Mouse (Mus musculus): ENCODE results near the gene Rabgap1l. TPM values are rescaled to one million over a fixed set of nuclear protein-coding genes. Genes with fewer than 3 reads are reported as not detected.

Rabgap1l gene
- total and polyA plus RNA-seq, 3 experiments = 19.0 to 68.4 (median 67.6) TPM

GRCm38 (mm10) chr1:160245954-160246353, 547.1 kb downstream of the Rabgap1l start:
- TF ChIP-seq CTCF (IDR thresholded peaks at IDR 0.05) = no peak
- TF ChIP-seq POLR2A (IDR thresholded peaks at IDR 0.05; ENCODE audit: insufficient read depth, low read depth, low read length) = no peak
- TF ChIP-seq EP300 (IDR thresholded peaks at IDR 0.05; ENCODE audit: insufficient read depth, low read depth, low read length) = no peak
- Histone ChIP-seq H3K27me3 (ENCODE audit: control insufficient read depth, insufficient read depth, low read length) (no peaks in the 10 kb centered on the region), H3K4me1 (ENCODE audit: control insufficient read depth, insufficient read depth, low read length) (peaks cover 4% of the 10 kb centered on the region), H3K27ac (no peak overlapping the region), H3K79me2 (replicated peaks; ENCODE audit: control insufficient read depth, insufficient read depth, low read length) (no peaks in the 10 kb centered on the region; the same call in 1 of the 2 replicates), H3K36me3 (ENCODE audit: control insufficient read depth, insufficient read depth, low read length) (peaks cover 3% of the 10 kb centered on the region), H3K4me3 (no peak overlapping the region), H3K9ac (ENCODE audit: low read depth, low read length) (no peak overlapping the region)
- intact Hi-C loops (cut with DNase I) = no loop called here
- 43% methylated on average over 2 of the region's 2 CpGs for WGBS
- no peak for DNase-seq

GRCm38 (mm10) chr1:160244689-160245088, 548.3 kb downstream of the Rabgap1l start:
- H3K27ac ChIP-seq = no peak overlapping the region
- H3K79me2 ChIP-seq (replicated peaks; ENCODE audit: control insufficient read depth, insufficient read depth, low read length) = no peaks in the 10 kb centered on the region
- TF ChIP-seq EP300 (IDR thresholded peaks at IDR 0.05; ENCODE audit: insufficient read depth, low read depth, low read length) = no peak
- no peak for TF ChIP-seq POLR2A (IDR thresholded peaks at IDR 0.05; ENCODE audit: insufficient read depth, low read depth, low read length)
- TF ChIP-seq CTCF (IDR thresholded peaks at IDR 0.05) = no peak
- H3K9ac ChIP-seq (ENCODE audit: low read depth, low read length) = no peak overlapping the region
- DNase-seq = no peak
- no peak overlapping the region for H3K4me3 ChIP-seq
- 92% methylated on average over 5 of the region's 5 CpGs for WGBS
- H3K4me1 ChIP-seq (ENCODE audit: control insufficient read depth, insufficient read depth, low read length) = peaks cover 2% of the 10 kb centered on the region
- intact Hi-C loops (cut with DNase I) = no loop called here
- peaks cover 3% of the 10 kb centered on the region for H3K36me3 ChIP-seq (ENCODE audit: control insufficient read depth, insufficient read depth, low read length)
- H3K27me3 ChIP-seq (ENCODE audit: control insufficient read depth, insufficient read depth, low read length) = no peaks in the 10 kb centered on the region

DNA sequence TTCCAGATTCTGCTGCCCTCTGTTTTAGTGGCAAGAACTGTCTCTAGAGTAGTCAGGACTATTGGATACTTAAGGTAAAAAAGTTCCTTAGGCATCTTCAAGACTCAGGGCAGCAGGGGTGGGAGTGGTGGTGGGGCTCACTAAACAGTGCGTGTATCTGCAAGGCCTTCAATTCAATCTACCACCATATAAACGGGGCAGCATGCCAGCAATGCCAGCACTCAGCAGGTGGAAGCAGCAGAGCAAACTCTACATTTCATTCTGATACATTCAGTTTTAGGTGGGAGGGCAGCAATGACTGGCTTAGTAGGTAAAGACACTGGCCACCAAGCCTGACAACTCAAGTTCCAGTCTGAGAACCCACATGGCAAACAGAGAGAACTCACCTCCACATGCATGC, 552.9 kb downstream of the Rabgap1l start:
- H3K9ac ChIP-seq (ENCODE audit: low read depth, low read length) = no peak overlapping the region
- TF ChIP-seq POLR2A (IDR thresholded peaks at IDR 0.05; ENCODE audit: insufficient read depth, low read depth, low read length) (no peak), EP300 (IDR thresholded peaks at IDR 0.05; ENCODE audit: insufficient read depth, low read depth, low read length) (no peak), CTCF (IDR thresholded peaks at IDR 0.05) (no peak)
- H3K36me3 ChIP-seq (ENCODE audit: control insufficient read depth, insufficient read depth, low read length) = no peaks in the 10 kb centered on the region
- H3K27me3 ChIP-seq (ENCODE audit: control insufficient read depth, insufficient read depth, low read length) = no peaks in the 10 kb centered on the region
- 100% methylated on average over 2 of the region's 2 CpGs for WGBS
- no peak overlapping the region for H3K27ac ChIP-seq
- H3K79me2 ChIP-seq (replicated peaks; ENCODE audit: control insufficient read depth, insufficient read depth, low read length) = no peaks in the 10 kb centered on the region
- no peak for DNase-seq
- intact Hi-C loops (cut with DNase I) = no loop called here
- H3K4me3 ChIP-seq = no peak overlapping the region
- H3K4me1 ChIP-seq (ENCODE audit: control insufficient read depth, insufficient read depth, low read length) = no peaks in the 10 kb centered on the region

GRCm38 (mm10) chr1:160238852-160239443, 554.1 kb downstream of the Rabgap1l start:
- WGBS = 97% methylated on average over 1 of the region's 1 CpGs
- Histone ChIP-seq H3K27ac (no peak overlapping the region), H3K36me3 (ENCODE audit: control insufficient read depth, insufficient read depth, low read length) (no peaks in the 10 kb centered on the region), H3K4me1 (ENCODE audit: control insufficient read depth, insufficient read depth, low read length) (no peaks in the 10 kb centered on the region), H3K4me3 (no peak overlapping the region), H3K27me3 (ENCODE audit: control insufficient read depth, insufficient read depth, low read length) (no peaks in the 10 kb centered on the region), H3K79me2 (replicated peaks; ENCODE audit: control insufficient read depth, insufficient read depth, low read length) (no peaks in the 10 kb centered on the region), H3K9ac (ENCODE audit: low read depth, low read length) (no peak overlapping the region)
- no peak for DNase-seq
- TF ChIP-seq CTCF (IDR thresholded peaks at IDR 0.05) (no peak), POLR2A (IDR thresholded peaks at IDR 0.05; ENCODE audit: insufficient read depth, low read depth, low read length) (no peak), EP300 (IDR thresholded peaks at IDR 0.05; ENCODE audit: insufficient read depth, low read depth, low read length) (no peak)
- intact Hi-C loops (cut with DNase I) = no loop called here

DNA sequence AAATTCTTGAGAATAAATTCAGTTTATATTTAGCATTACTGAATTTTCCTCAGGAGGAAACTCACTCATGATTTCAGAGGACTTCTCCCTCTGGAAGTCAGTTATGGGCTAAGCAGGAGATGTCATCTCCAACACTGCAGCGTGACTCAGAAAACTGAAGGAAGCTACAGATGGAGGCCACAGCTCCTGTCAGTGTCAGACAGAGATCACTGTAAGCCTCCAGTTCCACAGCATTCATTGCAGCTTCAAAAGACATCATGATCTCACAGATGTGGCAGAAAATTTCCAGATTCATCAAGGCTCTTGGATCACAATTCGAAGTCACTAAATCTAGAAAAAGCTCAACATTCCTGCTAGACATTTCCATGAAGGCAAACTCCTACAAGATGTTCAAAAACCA, 555.0 kb downstream of the Rabgap1l start:
- WGBS = 93% methylated on average over 2 of the region's 2 CpGs
- H3K4me3 ChIP-seq = no peak overlapping the region
- intact Hi-C loops (cut with DNase I) = no loop called here
- no peaks in the 10 kb centered on the region for H3K27me3 ChIP-seq (ENCODE audit: control insufficient read depth, insufficient read depth, low read length)
- H3K9ac ChIP-seq (ENCODE audit: low read depth, low read length) = no peak overlapping the region
- H3K36me3 ChIP-seq (ENCODE audit: control insufficient read depth, insufficient read depth, low read length) = no peaks in the 10 kb centered on the region
- no peaks in the 10 kb centered on the region for H3K79me2 ChIP-seq (replicated peaks; ENCODE audit: control insufficient read depth, insufficient read depth, low read length)
- no peaks in the 10 kb centered on the region for H3K4me1 ChIP-seq (ENCODE audit: control insufficient read depth, insufficient read depth, low read length)
- DNase-seq = no peak
- TF ChIP-seq CTCF (IDR thresholded peaks at IDR 0.05) (no peak), POLR2A (IDR thresholded peaks at IDR 0.05; ENCODE audit: insufficient read depth, low read depth, low read length) (no peak), EP300 (IDR thresholded peaks at IDR 0.05; ENCODE audit: insufficient read depth, low read depth, low read length) (no peak)
- no peak overlapping the region for H3K27ac ChIP-seq

GRCm38 (mm10) chr1:160233921-160234320, 559.1 kb downstream of the Rabgap1l start:
- Histone ChIP-seq H3K9ac (ENCODE audit: low read depth, low read length) (no peak overlapping the region), H3K27ac (no peak overlapping the region), H3K27me3 (ENCODE audit: control insufficient read depth, insufficient read depth, low read length) (no peaks in the 10 kb centered on the region), H3K36me3 (ENCODE audit: control insufficient read depth, insufficient read depth, low read length) (no peaks in the 10 kb centered on the region), H3K4me1 (ENCODE audit: control insufficient read depth, insufficient read depth, low read length) (no peaks in the 10 kb centered on the region), H3K4me3 (no peak overlapping the region), H3K79me2 (replicated peaks; ENCODE audit: control insufficient read depth, insufficient read depth, low read length) (no peaks in the 10 kb centered on the region)
- TF ChIP-seq CTCF (IDR thresholded peaks at IDR 0.05) = no peak
- TF ChIP-seq POLR2A (IDR thresholded peaks at IDR 0.05; ENCODE audit: insufficient read depth, low read depth, low read length) = no peak
- no peak for TF ChIP-seq EP300 (IDR thresholded peaks at IDR 0.05; ENCODE audit: insufficient read depth, low read depth, low read length)
- intact Hi-C loops (cut with DNase I) = loop anchor here (5.0 kb wide), 1 partner anchor 483 kb away; no protein-coding TSS in a partner anchor
- peak in 1 of 2 experiments; percentile 35 for DNase-seq
